Mouse (Mus musculus): Measurements from ENCODE around the gene Stpg3. TPM values are rescaled to one million over a fixed set of nuclear protein-coding genes. Genes with fewer than 3 reads are reported as not detected.
"Not testable (repeated sequence)": the region's sequence is repeated elsewhere in the genome, so short reads cannot be mapped to it uniquely, and the experiment has no call there.

Gene Stpg3
- polyA plus RNA-seq (2012; rRNA removed) = 0.11 TPM in 1 of 2 replicates, not detected in the other

- H3K4me1 ChIP-seq (ENCODE audit: control insufficient read depth, insufficient read depth, low read length) = peaks cover 5% of the 10 kb centered on the region; the same call in 1 of the 2 replicates
- no peak within 1 kb of the TSS for H3K27ac ChIP-seq (ENCODE audit: insufficient read depth, low read length)
- TF ChIP-seq CTCF (IDR thresholded peaks at IDR 0.05; ENCODE audit: extremely low read depth, insufficient read depth, low read length) (no peak), POLR2A (IDR thresholded peaks at IDR 0.05; ENCODE audit: extremely low read depth, insufficient read depth, low read length) (no peak)
- no peak within 1 kb of the TSS for H3K4me3 ChIP-seq (ENCODE audit: insufficient read depth, low read length)
Measured at GRCm38 (mm10) chr2:25214444-25214843, at the start of gene Stpg3. Stpg3 (minus strand) TSS chr2:25214637.

DNA sequence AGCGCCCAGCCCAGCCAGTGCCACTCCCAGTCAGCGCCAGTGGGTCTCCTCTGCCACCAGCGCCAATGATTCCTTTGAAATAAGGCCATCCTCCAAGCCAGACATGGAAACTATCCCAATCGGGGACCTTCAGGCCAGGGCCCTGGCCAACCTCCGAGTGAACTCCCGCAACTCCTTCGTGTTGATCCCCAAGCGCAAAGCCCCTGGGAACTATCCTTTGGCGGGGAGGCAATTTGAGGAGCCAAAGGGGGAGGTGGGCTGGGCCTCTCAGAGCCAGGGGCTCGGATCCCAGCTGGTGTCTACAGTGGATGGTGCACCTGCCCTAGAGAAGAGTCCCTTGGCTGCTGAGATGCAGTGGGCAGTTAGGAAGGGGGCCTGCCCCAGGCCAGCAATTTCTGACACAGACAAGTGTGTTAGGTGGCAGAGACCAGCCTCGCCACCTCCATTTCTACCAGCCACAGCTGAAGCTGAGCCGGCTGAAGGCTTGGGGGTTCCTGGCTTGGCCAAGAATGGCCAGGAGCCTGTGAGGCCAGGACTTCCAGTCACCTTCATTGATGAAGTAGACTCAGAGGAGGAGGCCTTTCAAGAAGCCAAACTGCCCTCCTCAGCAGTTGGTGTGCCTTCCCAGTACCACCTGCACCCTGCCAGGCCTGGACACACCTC is 49.3 kb upstream of the Stpg3 start:
- TF ChIP-seq POLR2A (IDR thresholded peaks at IDR 0.05; ENCODE audit: extremely low read depth, insufficient read depth, low read length) (no peak), CTCF (IDR thresholded peaks at IDR 0.05; ENCODE audit: extremely low read depth, insufficient read depth, low read length) (no peak)
- H3K27ac ChIP-seq (ENCODE audit: insufficient read depth, low read length) = peak overlapping the region; percentile 88
- peaks cover 7% of the 10 kb centered on the region for H3K4me1 ChIP-seq (ENCODE audit: control insufficient read depth, insufficient read depth, low read length)
- peak overlapping the region; percentile 27 for H3K4me3 ChIP-seq (ENCODE audit: insufficient read depth, low read length)

GRCm38 (mm10) chr2:25262795-25263622 is 48.6 kb upstream of the Stpg3 start:
- Histone ChIP-seq H3K4me3 (ENCODE audit: insufficient read depth, low read length) (peak overlapping the region; percentile 27), H3K4me1 (ENCODE audit: control insufficient read depth, insufficient read depth, low read length) (peaks cover 7% of the 10 kb centered on the region), H3K27ac (ENCODE audit: insufficient read depth, low read length) (peak overlapping the region; percentile 44)
- TF ChIP-seq CTCF (IDR thresholded peaks at IDR 0.05; ENCODE audit: extremely low read depth, insufficient read depth, low read length) (no peak), POLR2A (IDR thresholded peaks at IDR 0.05; ENCODE audit: extremely low read depth, insufficient read depth, low read length) (no peak)

GRCm38 (mm10) chr2:25262291-25262767 is 47.9 kb upstream of the Stpg3 start, which contains the start of gene Tprn:
Tprn (plus strand) TSS chr2:25262618.
- H3K4me1 ChIP-seq (ENCODE audit: control insufficient read depth, insufficient read depth, low read length) = peaks cover 7% of the 10 kb centered on the region
- peak within 1 kb of the TSS; percentile 44 for H3K27ac ChIP-seq (ENCODE audit: insufficient read depth, low read length)
- no peak for TF ChIP-seq CTCF (IDR thresholded peaks at IDR 0.05; ENCODE audit: extremely low read depth, insufficient read depth, low read length)
- peak; percentile 77; the same call in 1 of the 2 replicates for TF ChIP-seq POLR2A (IDR thresholded peaks at IDR 0.05; ENCODE audit: extremely low read depth, insufficient read depth, low read length)
- peak within 1 kb of the TSS; percentile 27 for H3K4me3 ChIP-seq (ENCODE audit: insufficient read depth, low read length)

GRCm38 (mm10) chr2:25261870-25262269 is 47.4 kb upstream of the Stpg3 start:
- peaks cover 7% of the 10 kb centered on the region for H3K4me1 ChIP-seq (ENCODE audit: control insufficient read depth, insufficient read depth, low read length)
- TF ChIP-seq CTCF (IDR thresholded peaks at IDR 0.05; ENCODE audit: extremely low read depth, insufficient read depth, low read length) (no peak), POLR2A (IDR thresholded peaks at IDR 0.05; ENCODE audit: extremely low read depth, insufficient read depth, low read length) (no peak)
- peak overlapping the region; percentile 27 for H3K4me3 ChIP-seq (ENCODE audit: insufficient read depth, low read length)
- peak overlapping the region; percentile 26; the same call in 1 of the 2 replicates for H3K27ac ChIP-seq (ENCODE audit: insufficient read depth, low read length)

DNA sequence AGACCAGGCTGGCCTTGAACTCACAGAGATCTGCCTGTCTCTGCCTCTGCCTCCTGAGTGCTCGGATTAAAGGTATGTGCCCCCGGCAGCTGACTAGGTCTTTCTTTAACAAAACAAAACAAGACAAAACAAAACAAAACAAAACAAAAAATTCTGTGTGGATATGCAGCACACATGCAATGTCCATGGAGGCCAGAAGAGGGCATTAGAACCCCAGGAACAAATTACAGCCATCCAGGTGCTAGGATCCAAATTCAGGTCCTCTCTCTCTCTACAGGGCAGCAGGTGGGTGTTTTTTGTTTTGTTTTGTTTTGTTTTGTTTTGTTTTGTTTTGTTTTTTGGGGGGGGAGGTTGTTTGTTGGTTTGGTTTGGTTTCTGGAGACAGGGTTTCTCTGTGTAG is 44.5 kb upstream of the Stpg3 start:
- Histone ChIP-seq H3K4me1 (ENCODE audit: control insufficient read depth, insufficient read depth, low read length) (peaks cover 6% of the 10 kb centered on the region; the same call in 1 of the 2 replicates), H3K27ac (ENCODE audit: insufficient read depth, low read length) (no peak overlapping the region), H3K4me3 (ENCODE audit: insufficient read depth, low read length) (no peak overlapping the region)
- TF ChIP-seq POLR2A (IDR thresholded peaks at IDR 0.05; ENCODE audit: extremely low read depth, insufficient read depth, low read length) (no peak), CTCF (IDR thresholded peaks at IDR 0.05; ENCODE audit: extremely low read depth, insufficient read depth, low read length) (peak; percentile 27; the same call in 1 of the 2 replicates)

DNA sequence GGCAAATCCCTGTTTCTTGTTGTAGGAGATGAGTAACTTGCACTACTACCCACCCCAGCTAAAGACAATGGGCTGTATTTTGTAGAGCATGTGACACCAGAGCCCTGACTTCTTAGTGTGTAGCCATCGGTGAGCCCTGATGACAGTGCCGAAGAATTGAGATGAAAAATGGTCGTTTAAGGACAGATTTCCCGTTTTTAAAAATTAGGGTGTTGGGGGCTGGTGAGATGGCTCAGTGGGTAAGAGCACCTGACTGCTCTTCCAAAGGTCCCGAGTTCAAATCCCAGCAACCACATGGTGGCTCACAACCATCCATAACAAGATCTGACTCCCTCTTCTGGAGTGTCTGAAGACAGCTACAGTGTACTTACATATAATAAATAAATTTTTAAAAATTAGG is 42.8 kb upstream of the Stpg3 start:
- H3K27ac ChIP-seq (ENCODE audit: insufficient read depth, low read length); H3K4me3 ChIP-seq (ENCODE audit: insufficient read depth, low read length): not testable (repeated sequence)

GRCm38 (mm10) chr2:25256443-25257109 is 42.1 kb upstream of the Stpg3 start:
- H3K4me3 ChIP-seq (ENCODE audit: insufficient read depth, low read length) = peak overlapping the region; percentile 90; the same call in 1 of the 2 replicates
- not testable (repeated sequence) for H3K4me1 ChIP-seq (ENCODE audit: control insufficient read depth, insufficient read depth, low read length); H3K27ac ChIP-seq (ENCODE audit: insufficient read depth, low read length)
- TF ChIP-seq CTCF (IDR thresholded peaks at IDR 0.05; ENCODE audit: extremely low read depth, insufficient read depth, low read length) = 0 out of 2 replicates have a peak, but pooled peaks have one; percentile 13

More for the DNA sequence above, 42.8 kb upstream of the Stpg3 start:
- not testable (repeated sequence) for H3K4me1 ChIP-seq (ENCODE audit: control insufficient read depth, insufficient read depth, low read length)

GRCm38 (mm10) chr2:25255284-25255779 is 40.9 kb upstream of the Stpg3 start, which contains the start of gene Tmem203:
Tmem203 (plus strand) TSS chr2:25255439.
- H3K4me3 ChIP-seq (ENCODE audit: insufficient read depth, low read length) = peak within 1 kb of the TSS; percentile 90
- TF ChIP-seq POLR2A (IDR thresholded peaks at IDR 0.05; ENCODE audit: extremely low read depth, insufficient read depth, low read length) = peak; percentile 69
- TF ChIP-seq CTCF (IDR thresholded peaks at IDR 0.05; ENCODE audit: extremely low read depth, insufficient read depth, low read length) = no peak
- H3K27ac ChIP-seq (ENCODE audit: insufficient read depth, low read length) = peak within 1 kb of the TSS; percentile 61
- peaks cover 6% of the 10 kb centered on the region; the same call in 1 of the 2 replicates for H3K4me1 ChIP-seq (ENCODE audit: control insufficient read depth, insufficient read depth, low read length)

Data from cortical plate, adult 2 months (tissue).